Mouse (Mus musculus): ENCODE measurements around the gene Slc10a7.
A peak's percentile ranks its signal among the peaks of the same experiment; 100 is the strongest.

Gene Slc10a7

DNA sequence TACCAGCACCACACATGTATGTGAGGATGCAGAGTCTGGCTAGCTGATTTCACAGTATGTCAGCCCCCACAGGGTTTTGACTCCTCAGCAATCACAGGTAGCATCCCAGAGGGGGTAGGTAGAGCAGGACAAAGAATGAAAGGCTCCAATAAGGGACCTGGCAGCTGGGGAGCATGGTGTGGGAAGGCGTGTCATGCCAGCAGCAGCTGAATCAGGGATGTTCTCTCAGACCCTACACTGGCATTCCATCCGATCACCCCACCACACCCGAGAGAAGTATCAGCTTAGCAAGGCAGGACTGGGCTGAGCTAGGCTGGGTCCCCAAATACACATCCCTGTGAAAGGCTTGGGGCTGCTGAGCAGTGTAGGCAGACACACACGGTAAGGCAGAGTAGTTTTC, 229.2 kb downstream of the Slc10a7 start:
- no peak for DNase-seq (ENCODE audit: low spot score in 2 of 2)

DNA sequence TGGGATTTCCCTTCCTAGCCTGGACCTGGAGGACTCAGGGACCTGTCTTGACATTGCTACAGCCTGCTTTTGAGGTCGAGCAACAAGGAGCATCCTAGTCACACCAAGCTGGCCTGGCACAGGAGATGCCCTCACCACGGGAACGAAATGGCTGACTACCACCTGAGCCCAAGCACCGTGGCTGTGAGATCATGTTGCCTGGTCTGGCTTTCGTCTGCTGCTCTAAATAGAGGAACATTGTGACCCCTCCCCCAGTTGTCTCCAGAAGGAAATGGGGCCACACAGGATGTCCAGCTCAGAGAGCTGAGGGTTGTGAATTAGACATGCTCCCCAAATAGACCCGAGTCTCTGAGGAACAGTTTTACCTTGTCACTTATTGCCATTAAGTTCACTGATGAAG, 231.8 kb downstream of the Slc10a7 start:
- DNase-seq (ENCODE audit: low spot score in 2 of 2) = no peak

GRCm38 (mm10) chr8:78741496-78741895, 232.3 kb downstream of the Slc10a7 start:
- DNase-seq (ENCODE audit: low spot score in 2 of 2) = no peak

DNA sequence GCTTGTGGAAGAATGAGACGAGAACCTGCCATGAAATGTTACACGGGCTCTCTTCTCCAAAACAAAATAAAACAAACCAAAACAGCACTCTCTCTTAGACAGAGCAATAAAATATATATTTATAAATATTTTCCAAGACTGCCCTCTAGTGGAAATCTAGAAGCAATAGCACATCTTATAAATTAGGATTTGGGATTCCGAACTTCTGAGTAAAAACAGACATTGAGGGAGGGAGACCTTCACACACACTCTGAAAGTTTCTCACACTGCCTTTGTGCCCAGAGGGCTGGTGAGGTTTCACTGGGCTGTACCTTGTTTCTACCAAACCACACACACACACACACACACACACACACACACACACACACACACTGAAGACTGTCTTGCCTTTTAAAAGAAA, 232.8 kb downstream of the Slc10a7 start:
- DNase-seq (ENCODE audit: low spot score in 2 of 2) = no peak

GRCm38 (mm10) chr8:78742453-78742852, 233.3 kb downstream of the Slc10a7 start:
- peak; percentile 36 to 67 for DNase-seq (ENCODE audit: low spot score in 2 of 2)

DNA sequence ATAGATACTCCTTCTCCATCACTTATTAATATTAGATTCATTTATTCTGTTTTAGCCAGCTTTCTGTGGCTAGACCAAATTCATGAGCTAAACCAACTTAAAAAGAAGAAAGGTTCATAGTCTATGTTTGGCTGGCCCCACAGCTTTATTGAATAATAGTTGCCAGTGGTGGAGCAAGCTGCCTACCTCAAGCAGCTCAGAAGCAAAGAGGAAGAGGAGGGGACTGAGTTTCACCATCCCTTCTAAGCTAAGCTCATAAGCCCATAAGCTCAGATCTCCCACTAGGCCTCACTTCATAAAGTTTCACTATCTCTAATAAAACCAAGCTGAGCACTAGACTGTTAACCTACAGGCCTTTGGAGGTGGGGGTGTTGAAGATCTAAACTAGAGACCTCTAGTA, 237.9 kb downstream of the Slc10a7 start:
- DNase-seq (ENCODE audit: low spot score in 2 of 2) = no peak

DNA sequence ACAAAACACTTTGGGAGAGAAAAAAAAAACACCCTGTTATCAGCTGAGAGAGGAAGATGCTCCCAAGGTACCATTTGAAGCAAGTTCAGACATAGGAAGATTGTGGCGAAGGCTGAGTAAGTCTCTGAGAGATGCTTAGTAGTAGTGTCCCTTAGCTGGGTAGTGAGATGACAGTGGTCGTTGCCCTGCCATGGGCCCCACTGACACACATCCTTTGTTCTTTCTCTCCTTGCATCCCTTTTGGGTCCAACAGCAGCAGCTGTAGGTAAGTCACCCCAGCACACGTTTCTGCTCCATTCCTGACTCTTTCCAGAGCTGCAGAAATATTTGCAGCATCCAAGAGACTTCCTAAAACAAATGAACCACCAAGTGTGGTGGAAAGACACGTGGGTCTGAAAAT, 239.6 kb downstream of the Slc10a7 start:
- no peak for DNase-seq (ENCODE audit: low spot score in 2 of 2)

- DNase-seq (ENCODE audit: low spot score in 2 of 2) = no peak
Measured at GRCm38 (mm10) chr8:78749861-78750825, 241.0 kb downstream of the Slc10a7 start.

DNA sequence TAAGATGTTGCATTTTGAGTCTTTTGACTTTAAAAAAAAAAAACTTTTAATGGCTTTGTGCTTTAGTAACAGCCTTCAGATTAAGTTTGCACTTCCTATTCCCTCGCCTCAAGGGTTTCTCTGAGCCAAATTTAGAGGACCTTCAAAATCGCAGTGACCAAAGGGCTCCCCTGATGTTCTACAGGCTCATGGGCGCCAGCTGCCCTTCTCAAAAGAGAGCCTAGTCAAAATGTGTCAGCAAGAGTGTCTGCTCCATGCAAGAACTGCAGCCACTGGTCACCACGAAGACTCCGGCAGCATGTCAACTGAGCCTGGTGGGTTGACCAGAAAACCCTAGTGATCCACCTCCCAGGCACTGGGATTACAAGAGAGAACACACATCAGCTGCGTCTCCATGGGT, 242.0 kb downstream of the Slc10a7 start:
- DNase-seq (ENCODE audit: low spot score in 2 of 2) = no peak

- no peak for DNase-seq (ENCODE audit: low spot score in 2 of 2)
Measured at GRCm38 (mm10) chr8:78754986-78755385, 245.8 kb downstream of the Slc10a7 start.

GRCm38 (mm10) chr8:78759139-78759538, 250.0 kb downstream of the Slc10a7 start:
- no peak for DNase-seq (ENCODE audit: low spot score in 2 of 2)

DNA sequence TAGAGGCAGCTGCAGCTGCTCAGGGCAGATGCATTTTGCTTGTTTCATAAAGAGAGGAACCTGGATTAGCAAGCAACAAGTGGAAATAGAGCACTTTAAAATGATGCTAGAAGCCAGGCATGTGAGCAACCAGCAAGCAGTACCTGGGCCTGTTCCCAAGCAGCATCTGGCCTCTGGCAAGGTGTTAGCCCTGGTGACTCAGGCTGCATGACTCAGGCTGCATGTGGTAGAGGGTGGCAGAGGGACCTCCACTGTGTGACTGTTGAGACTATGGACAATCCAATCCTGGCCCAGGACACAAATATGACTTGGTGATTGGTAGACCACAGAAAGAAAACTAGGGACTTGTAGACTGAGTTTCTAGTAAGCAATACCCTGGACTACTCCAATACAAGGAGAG, 255.8 kb downstream of the Slc10a7 start:
- DNase-seq (ENCODE audit: low spot score in 2 of 2) = no peak

GRCm38 (mm10) chr8:78765556-78765955, 256.4 kb downstream of the Slc10a7 start:
- no peak for DNase-seq (ENCODE audit: low spot score in 2 of 2)

DNA sequence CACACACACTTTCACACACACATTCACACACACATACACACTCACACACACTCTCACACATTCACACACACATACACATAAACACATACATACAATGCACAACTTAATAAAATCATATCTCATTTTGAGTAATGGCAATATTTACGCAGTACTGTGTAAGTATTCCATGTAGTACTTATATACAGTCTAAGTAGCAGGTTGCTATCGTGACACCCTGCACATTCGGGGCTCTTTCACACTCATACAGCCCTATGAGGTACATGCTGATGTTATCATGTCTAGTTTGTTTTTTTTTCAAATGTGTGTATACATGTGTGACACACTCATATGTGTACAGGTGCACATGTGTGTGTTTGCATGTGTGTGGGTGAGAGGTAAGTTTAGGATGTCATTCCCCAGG, 261.4 kb downstream of the Slc10a7 start:
- no peak for DNase-seq (ENCODE audit: low spot score in 2 of 2)

- DNase-seq (ENCODE audit: low spot score in 2 of 2) = no peak
Measured at GRCm38 (mm10) chr8:78771256-78771655, 262.1 kb downstream of the Slc10a7 start.

GRCm38 (mm10) chr8:78776816-78777215, 267.7 kb downstream of the Slc10a7 start:
- DNase-seq (ENCODE audit: low spot score in 2 of 2) = no peak
